Mouse (Mus musculus): ENCODE measurements at regions not wholly inside any gene's neighbourhood (a gene's known extent, or its start where the extent isn't known, plus 50 kb on each side); places are given as distances from the start of the nearest gene placed in this dataset.

GRCm38 (mm10) chrX:142517205-142517604 is 126.9 kb upstream of the Acsl4 start:
- TF ChIP-seq POLR2A (IDR thresholded peaks at IDR 0.05; ENCODE audit: insufficient read depth, low read depth, low read length) (no peak), CTCF (IDR thresholded peaks at IDR 0.05; ENCODE audit: insufficient read depth, low read depth, low read length) (no peak)

All from olfactory bulb, adult 2 months (tissue).